Mouse (Mus musculus) liver, postnatal 0 days (tissue): ENCODE results near the gene Rbfox3.

ENCODE experiments used
- CTCF ChIP-seq: sonication (generic); IDR thresholded peaks from 2 replicates; pipeline ENCODE4 v1.5.1; 2016; ENCODE audit warnings: antibody characterized with exemption, low read depth
- EP300 ChIP-seq: IDR thresholded peaks from 2 replicates; pipeline ENCODE4 v1.6.1; 2016; ENCODE audit warnings: antibody characterized with exemption, low read depth, mild to moderate bottlenecking

- no peak for TF ChIP-seq CTCF
- no peak for TF ChIP-seq EP300
Observed at GRCm38 (mm10) chr11:118860812-118861211, 50.6 kb downstream of the Rbfox3 start.
